Mouse (Mus musculus): ENCODE data around the gene Srgap3. TPM values are rescaled to one million over a fixed set of nuclear protein-coding genes. Genes with fewer than 3 reads are reported as not detected.

Srgap3 gene
- polyA plus RNA-seq, 1 experiment, result 19.6 TPM

DNA sequence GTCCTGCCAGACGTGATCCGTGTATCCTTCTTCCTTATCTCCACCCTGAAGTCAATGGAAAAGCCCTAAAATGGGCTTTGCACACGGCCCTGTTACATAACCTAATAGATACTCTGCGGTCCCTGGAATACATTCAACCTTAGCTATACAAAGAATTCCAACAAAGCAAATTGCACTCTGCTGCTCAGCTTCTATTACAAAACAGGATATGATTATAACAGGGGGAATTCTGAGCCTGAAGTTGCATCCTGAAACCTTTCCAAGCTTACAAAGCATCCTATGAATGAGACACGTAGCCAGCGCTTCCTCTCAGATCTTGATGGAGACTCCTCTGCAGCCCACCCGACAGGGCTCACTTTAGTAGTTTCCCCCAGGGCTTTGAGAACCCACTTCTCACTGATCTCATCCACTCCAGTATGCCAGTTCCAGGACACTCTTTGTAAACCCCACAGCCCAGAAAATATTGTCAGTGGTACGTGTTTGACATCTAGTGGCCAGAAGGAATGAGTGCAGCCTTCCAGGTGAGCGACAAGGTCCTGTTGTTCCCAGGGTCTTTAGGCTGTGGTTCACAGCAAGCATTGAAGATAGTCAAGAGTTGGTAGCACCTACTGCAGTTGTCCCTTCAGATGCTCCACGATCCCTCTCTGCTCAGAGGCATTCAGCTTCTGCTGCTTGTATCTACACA is 165.5 kb downstream of the Srgap3 start:
- TF ChIP-seq CTCF (IDR thresholded peaks at IDR 0.05; ENCODE audit: borderline replicate concordance, insufficient read depth, low read length), result no peak; the same call in 1 of the 2 replicates
- no peak for TF ChIP-seq POLR2A (IDR thresholded peaks at IDR 0.05; ENCODE audit: low read depth, low read length)

DNA sequence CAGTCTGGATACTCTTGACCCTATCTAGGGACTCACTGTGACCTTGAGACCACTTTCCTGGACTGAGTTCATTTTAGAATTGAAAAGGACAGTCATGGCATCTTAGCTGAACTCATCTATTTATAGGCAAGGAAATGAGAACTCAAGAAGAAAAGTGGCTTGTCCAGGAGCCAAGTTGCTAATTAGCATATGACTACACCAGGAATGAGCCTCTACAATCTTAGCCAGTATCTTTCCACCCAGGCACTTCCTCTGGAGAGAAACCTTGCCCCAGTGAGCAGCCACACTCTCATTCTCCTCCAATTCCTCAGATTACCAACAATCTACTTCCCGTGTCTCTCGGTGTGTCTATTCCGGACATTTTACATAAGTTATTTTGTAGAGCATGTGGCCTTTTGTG is 168.9 kb downstream of the Srgap3 start:
- TF ChIP-seq CTCF (IDR thresholded peaks at IDR 0.05; ENCODE audit: borderline replicate concordance, insufficient read depth, low read length), result no peak
- TF ChIP-seq POLR2A (IDR thresholded peaks at IDR 0.05; ENCODE audit: low read depth, low read length), result no peak
- Histone ChIP-seq H3K27ac (ENCODE audit: insufficient read depth, low read length) (0 out of 2 replicates have a peak overlapping the region, but pooled peaks have one; percentile 20), H3K4me3 (ENCODE audit: insufficient read depth, low read length) (no peak overlapping the region), H3K4me1 (ENCODE audit: control insufficient read depth, insufficient read depth, low read length) (peaks cover 6% of the 10 kb centered on the region; the same call in 1 of the 2 replicates)

More for the DNA sequence above, 165.5 kb downstream of the Srgap3 start:
- H3K27ac ChIP-seq (ENCODE audit: insufficient read depth, low read length), result no peak overlapping the region
- H3K4me1 ChIP-seq (ENCODE audit: control insufficient read depth, insufficient read depth, low read length), result peaks cover 6% of the 10 kb centered on the region; the same call in 1 of the 2 replicates
- H3K4me3 ChIP-seq (ENCODE audit: insufficient read depth, low read length), result no peak overlapping the region

- Histone ChIP-seq H3K27ac (ENCODE audit: insufficient read depth, low read length) (no peak overlapping the region), H3K4me3 (ENCODE audit: insufficient read depth, low read length) (no peak overlapping the region), H3K4me1 (ENCODE audit: control insufficient read depth, insufficient read depth, low read length) (peaks cover 6% of the 10 kb centered on the region; the same call in 1 of the 2 replicates)
- TF ChIP-seq POLR2A (IDR thresholded peaks at IDR 0.05; ENCODE audit: low read depth, low read length), result no peak
- TF ChIP-seq CTCF (IDR thresholded peaks at IDR 0.05; ENCODE audit: borderline replicate concordance, insufficient read depth, low read length), result no peak
Observed at GRCm38 (mm10) chr6:112776718-112777117, 170.3 kb downstream of the Srgap3 start.

GRCm38 (mm10) chr6:112773754-112774153 is 173.3 kb downstream of the Srgap3 start:
- H3K4me1 ChIP-seq (ENCODE audit: control insufficient read depth, insufficient read depth, low read length), result peaks cover 6% of the 10 kb centered on the region; the same call in 1 of the 2 replicates
- H3K4me3 ChIP-seq (ENCODE audit: insufficient read depth, low read length), result no peak overlapping the region
- H3K27ac ChIP-seq (ENCODE audit: insufficient read depth, low read length), result no peak overlapping the region
- TF ChIP-seq CTCF (IDR thresholded peaks at IDR 0.05; ENCODE audit: borderline replicate concordance, insufficient read depth, low read length) (no peak), POLR2A (IDR thresholded peaks at IDR 0.05; ENCODE audit: low read depth, low read length) (no peak)

GRCm38 (mm10) chr6:112770996-112771395 is 176.1 kb downstream of the Srgap3 start:
- H3K27ac ChIP-seq (ENCODE audit: insufficient read depth, low read length), result no peak overlapping the region
- no peaks in the 10 kb centered on the region for H3K4me1 ChIP-seq (ENCODE audit: control insufficient read depth, insufficient read depth, low read length)
- TF ChIP-seq CTCF (IDR thresholded peaks at IDR 0.05; ENCODE audit: borderline replicate concordance, insufficient read depth, low read length) (no peak), POLR2A (IDR thresholded peaks at IDR 0.05; ENCODE audit: low read depth, low read length) (no peak)

DNA sequence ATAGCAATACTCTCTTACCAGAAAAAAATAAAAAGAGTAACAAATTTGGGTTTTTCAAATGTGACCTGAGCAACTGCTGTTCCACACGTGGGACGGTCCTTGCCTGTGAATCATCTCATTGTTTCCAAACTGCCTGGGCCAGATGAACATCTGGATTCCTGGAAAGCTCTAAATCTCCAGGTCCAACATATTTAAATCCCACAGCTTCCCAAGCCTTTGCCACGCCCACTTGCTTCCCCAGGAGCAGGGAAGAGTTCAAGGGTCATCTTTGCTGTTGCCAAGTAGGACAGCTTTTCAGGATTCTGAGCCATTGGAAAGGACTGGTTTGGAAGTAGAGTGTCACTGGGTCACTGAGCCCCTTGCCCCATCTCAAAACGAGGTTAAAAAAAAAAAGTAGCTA is 188.5 kb downstream of the Srgap3 start:
- Histone ChIP-seq H3K4me1 (ENCODE audit: control insufficient read depth, insufficient read depth, low read length) (peaks cover 2% of the 10 kb centered on the region; the same call in 1 of the 2 replicates), H3K4me3 (ENCODE audit: insufficient read depth, low read length) (no peak overlapping the region), H3K27ac (ENCODE audit: insufficient read depth, low read length) (no peak overlapping the region)
- TF ChIP-seq CTCF (IDR thresholded peaks at IDR 0.05; ENCODE audit: borderline replicate concordance, insufficient read depth, low read length) (no peak), POLR2A (IDR thresholded peaks at IDR 0.05; ENCODE audit: low read depth, low read length) (no peak)

More at GRCm38 (mm10) chr6:112770996-112771395, 176.1 kb downstream of the Srgap3 start:
- H3K4me3 ChIP-seq (ENCODE audit: insufficient read depth, low read length), result no peak overlapping the region

GRCm38 (mm10) chr6:112756866-112757265 is 190.2 kb downstream of the Srgap3 start:
- no peak for TF ChIP-seq POLR2A (IDR thresholded peaks at IDR 0.05; ENCODE audit: low read depth, low read length)
- no peak for TF ChIP-seq CTCF (IDR thresholded peaks at IDR 0.05; ENCODE audit: borderline replicate concordance, insufficient read depth, low read length)
- H3K27ac ChIP-seq (ENCODE audit: insufficient read depth, low read length), result no peak overlapping the region
- peaks cover 2% of the 10 kb centered on the region; the same call in 1 of the 2 replicates for H3K4me1 ChIP-seq (ENCODE audit: control insufficient read depth, insufficient read depth, low read length)
- H3K4me3 ChIP-seq (ENCODE audit: insufficient read depth, low read length), result no peak overlapping the region

DNA sequence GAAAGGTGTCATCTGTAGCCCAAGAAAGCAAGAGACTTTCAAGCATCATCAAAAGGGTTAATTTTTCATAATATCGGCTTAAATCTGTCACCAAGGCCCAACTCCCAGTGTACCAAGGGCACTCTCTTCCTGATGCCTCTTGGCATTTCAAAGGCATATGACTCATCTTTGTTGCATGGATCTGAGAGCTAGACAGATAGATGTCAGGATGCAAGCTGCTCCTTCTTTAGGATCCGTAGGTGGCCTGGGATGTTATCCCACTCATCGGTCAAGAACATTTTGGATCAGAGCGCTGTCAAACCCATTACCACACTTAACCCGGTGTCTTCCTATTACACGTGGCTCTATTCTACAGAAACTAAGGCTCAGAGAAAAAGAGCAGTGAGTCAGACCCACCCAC is 192.1 kb downstream of the Srgap3 start:
- Histone ChIP-seq H3K4me3 (ENCODE audit: insufficient read depth, low read length) (no peak overlapping the region), H3K27ac (ENCODE audit: insufficient read depth, low read length) (no peak overlapping the region), H3K4me1 (ENCODE audit: control insufficient read depth, insufficient read depth, low read length) (peaks cover 2% of the 10 kb centered on the region; the same call in 1 of the 2 replicates)
- TF ChIP-seq CTCF (IDR thresholded peaks at IDR 0.05; ENCODE audit: borderline replicate concordance, insufficient read depth, low read length) (no peak), POLR2A (IDR thresholded peaks at IDR 0.05; ENCODE audit: low read depth, low read length) (no peak)

DNA sequence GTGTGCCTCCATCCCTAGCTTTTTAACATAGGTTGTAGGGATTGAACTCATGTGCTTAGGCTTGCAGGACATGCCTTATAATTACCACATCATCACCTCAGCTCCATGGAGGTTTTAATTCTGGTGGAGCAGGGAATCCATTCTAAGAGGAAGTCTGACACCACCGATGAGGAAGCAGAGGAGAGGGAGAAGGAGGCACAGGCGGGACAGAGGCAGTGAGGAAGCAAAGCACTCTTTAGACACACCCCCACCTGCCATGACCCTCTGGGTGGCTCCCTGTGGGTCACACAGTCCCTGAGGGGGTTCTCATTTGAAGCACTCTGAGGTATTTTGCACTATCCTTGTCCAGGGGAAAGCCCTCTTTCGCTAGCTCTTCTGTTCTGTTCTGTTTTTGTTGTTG is 194.5 kb downstream of the Srgap3 start:
- Histone ChIP-seq H3K4me1 (ENCODE audit: control insufficient read depth, insufficient read depth, low read length) (no peaks in the 10 kb centered on the region; the same call in 1 of the 2 replicates), H3K27ac (ENCODE audit: insufficient read depth, low read length) (no peak overlapping the region), H3K4me3 (ENCODE audit: insufficient read depth, low read length) (no peak overlapping the region)
- TF ChIP-seq POLR2A (IDR thresholded peaks at IDR 0.05; ENCODE audit: low read depth, low read length) (no peak), CTCF (IDR thresholded peaks at IDR 0.05; ENCODE audit: borderline replicate concordance, insufficient read depth, low read length) (no peak)

GRCm38 (mm10) chr6:112752007-112752406 is 195.1 kb downstream of the Srgap3 start:
- Histone ChIP-seq H3K27ac (ENCODE audit: insufficient read depth, low read length) (no peak overlapping the region), H3K4me3 (ENCODE audit: insufficient read depth, low read length) (no peak overlapping the region), H3K4me1 (ENCODE audit: control insufficient read depth, insufficient read depth, low read length) (no peaks in the 10 kb centered on the region; the same call in 1 of the 2 replicates)
- TF ChIP-seq POLR2A (IDR thresholded peaks at IDR 0.05; ENCODE audit: low read depth, low read length) (no peak), CTCF (IDR thresholded peaks at IDR 0.05; ENCODE audit: borderline replicate concordance, insufficient read depth, low read length) (no peak)

Data from embryonic fibroblast, embryonic 13.5 days (primary cell).